ENCODE assay signal across 19 mouse cellular contexts in genomic region chr5:50050668-50051425, GRCm38 (mm10). TPM values are rescaled to one million over a fixed set of nuclear protein-coding genes. Genes with fewer than 3 reads are reported as not detected.
DNase-seq lines count a peak whose midpoint lies in the region; ATAC-seq and TF ChIP-seq lines count a peak whose summit lies in the region.
"Had no signal": no experiment of that assay in that cellular context is flagged by ENCODE, and none has a peak within 500 bp of the region (broad histone marks: within the 10 kb centered on the region; RNA-seq: fewer than 3 reads in every experiment).

No protein-coding gene starts in this region.

- H3K27me3 ChIP-seq in liver, adult 2 months (ENCODE audit: control insufficient read depth, insufficient read depth, low read length), result no peaks in the 10 kb centered on the region
- H3K27me3 ChIP-seq in hindbrain, embryonic 12.5 days, result no peaks in the 10 kb centered on the region
- H3K27me3 ChIP-seq in midbrain, embryonic 12.5 days, result no peaks in the 10 kb centered on the region
- H3K27me3 ChIP-seq: intestine, embryonic 15.5 days had no signal

- no peak overlapping the region for H3K4me2 ChIP-seq in hindbrain, embryonic 12.5 days (replicated peaks)
- no peak overlapping the region; the same call in 1 of the 2 replicates for H3K4me2 ChIP-seq in midbrain, embryonic 12.5 days (replicated peaks)
- H3K4me2 ChIP-seq: intestine, embryonic 15.5 days had no signal

- H3K27ac ChIP-seq in liver, adult 2 months (replicated peaks; ENCODE audit: insufficient read depth, low read depth, low read length), result peak overlapping the region; percentile 69
- peak overlapping the region; percentile 52 for H3K27ac ChIP-seq in hindbrain, embryonic 12.5 days
- peak overlapping the region; percentile 56 for H3K27ac ChIP-seq in midbrain, embryonic 12.5 days (replicated peaks)
- H3K27ac ChIP-seq: heart, embryonic 10.5 days; intestine, embryonic 15.5 days; kidney, postnatal 0 days; layer of hippocampus, adult 2 months; liver, embryonic 14.5 days had no signal

- H3K4me3 ChIP-seq in liver, adult 2 months (ENCODE audit: insufficient read depth, low read depth, low read length), result no peak overlapping the region
- H3K4me3 ChIP-seq in hindbrain, embryonic 12.5 days, result no peak overlapping the region
- no peak overlapping the region for H3K4me3 ChIP-seq in midbrain, embryonic 12.5 days
- H3K4me3 ChIP-seq: heart, embryonic 10.5 days; intestine, embryonic 15.5 days; layer of hippocampus, adult 2 months; myocyte had no signal

- no peak for TF ChIP-seq POLR2A in liver, adult 2 months (IDR thresholded peaks at IDR 0.05; ENCODE audit: extremely low read depth, insufficient read depth, low read length)

- WGBS in liver, adult 2 months, result 72% methylated on average over 21 of the region's 21 CpGs
- WGBS in hindbrain, embryonic 12.5 days, result 55% methylated on average over 21 of the region's 21 CpGs
- WGBS in midbrain, embryonic 12.5 days, result 31% methylated on average over 21 of the region's 21 CpGs

- no peak for TF ChIP-seq CTCF in liver, adult 2 months (IDR thresholded peaks at IDR 0.05; ENCODE audit: low read depth, low read length)

- H3K36me3 ChIP-seq in liver, adult 2 months (ENCODE audit: control insufficient read depth, insufficient read depth, low read length), result no peaks in the 10 kb centered on the region
- no peaks in the 10 kb centered on the region for H3K36me3 ChIP-seq in hindbrain, embryonic 12.5 days
- no peaks in the 10 kb centered on the region for H3K36me3 ChIP-seq in midbrain, embryonic 12.5 days
- H3K36me3 ChIP-seq: intestine, embryonic 15.5 days had no signal

- H3K9me3 ChIP-seq in hindbrain, embryonic 12.5 days (replicated peaks), result no peaks in the 10 kb centered on the region
- no peaks in the 10 kb centered on the region for H3K9me3 ChIP-seq in midbrain, embryonic 12.5 days
- H3K9me3 ChIP-seq: heart, embryonic 10.5 days; intestine, embryonic 15.5 days had no signal

- H3K4me1 ChIP-seq in liver, adult 2 months (ENCODE audit: control insufficient read depth, insufficient read depth, low read length), result peaks cover 24% of the 10 kb centered on the region
- H3K4me1 ChIP-seq in hindbrain, embryonic 12.5 days, result peaks cover 38% of the 10 kb centered on the region
- peaks cover 53% of the 10 kb centered on the region for H3K4me1 ChIP-seq in midbrain, embryonic 12.5 days

- intact Hi-C loops in left cerebral cortex, postnatal 4 days (cut with DNase I), result loop anchor here (10.0 kb wide), 1 partner anchor 164 kb away; no protein-coding TSS in a partner anchor

- ATAC-seq in hindbrain, embryonic 12.5 days (ENCODE audit: low FRiP score), result peak; percentile 31; the same call in 1 of the 2 replicates
- peak; percentile 59 for ATAC-seq in midbrain, embryonic 12.5 days (ENCODE audit: low FRiP score, low read depth)
- ATAC-seq: intestine, embryonic 15.5 days had no signal

- peak overlapping the region; percentile 51; the same call in 1 of the 2 replicates for H3K9ac ChIP-seq in liver, adult 2 months (ENCODE audit: low read depth, low read length)
- no peak overlapping the region for H3K9ac ChIP-seq in hindbrain, embryonic 12.5 days
- H3K9ac ChIP-seq in midbrain, embryonic 12.5 days (replicated peaks), result no peak overlapping the region
- H3K9ac ChIP-seq: intestine, embryonic 15.5 days; liver, embryonic 14.5 days had no signal

- H3K79me2 ChIP-seq in liver, adult 2 months (ENCODE audit: control insufficient read depth, insufficient read depth, low read length), result peaks cover 35% of the 10 kb centered on the region; the same call in 1 of the 2 replicates

- DNase-seq in liver, adult 2 months (ENCODE audit: extremely low read depth, low read depth, low spot score), result peak; percentile 89
- DNase-seq in liver, result no peak
- DNase-seq in Muller cell, postnatal 12 days (ENCODE audit: inconsistent ontology term), result no peak
- no peak for DNase-seq in spleen, postnatal 10 days (ENCODE audit: low spot score in 2 of 2)
- no peak for DNase-seq in left cerebral cortex, postnatal 4 days
- DNase-seq: adrenal gland, adult 2 months; cerebellum, adult 11 months; cerebellum, postnatal 25 days; gastrocnemius, postnatal 36 days; heart, postnatal 10 days; right cerebral cortex, adult 18-20 months had no signal

RNA-seq across cellular contexts. Expression of gene Adgra3, which starts 8.0 kb away (rescaled TPM):
- 16.3 and 18.7 TPM in 2 replicates for total RNA-seq in liver, adult 2 months (2014; rRNA removed)
- polyA plus RNA-seq in liver, adult 2 months (2012; rRNA removed), result 33.3 and 54.3 TPM in 2 replicates
- 44.6 and 46.8 TPM in 2 replicates for polyA plus RNA-seq in hindbrain, embryonic 12.5 days (2016; fragmentation: Nextera tagmentation; extraction: Ambion mirVana)
- polyA plus RNA-seq in midbrain, embryonic 12.5 days (2016; fragmentation: Nextera tagmentation; extraction: Ambion mirVana), result 41.9 and 49.2 TPM in 2 replicates
- total RNA-seq in left cerebral cortex, postnatal 4 days (2021), result 10 to 100 TPM; 50.5 to 53.3 TPM
